Mouse (Mus musculus) neutrophil, adult 83 days (primary cell): Measurements from ENCODE around the gene Col5a2. TPM values are rescaled to one million over a fixed set of nuclear protein-coding genes. Genes with fewer than 3 reads are reported as not detected.

Source experiments
- total RNA-seq, 2 experiments: library from RNA; stranded (reverse); gene quantifications; one replicate each; pipeline ENCODE4 v1.2.4; 2023

The Col5a2 gene
- total RNA-seq: 1 to 10 TPM; 7.1 to 7.9 TPM

GRCm38 (mm10) chr1:45502865-45503332 is at the start of gene Col5a2:
Gene Col5a2 (minus strand): TSS chr1:45503282.

Other genes with a start within 250 kb of the Col5a2 start
- 1 to 10 TPM in 1 of 2 experiments, under 1 TPM in 1; 0.42 to 1.4 TPM for gene Col3a1, start 191.7 kb downstream of the Col5a2 start, total RNA-seq